Mouse (Mus musculus): ENCODE data around the gene Hmgcs2. TPM values are rescaled to one million over a fixed set of nuclear protein-coding genes. Genes with fewer than 3 reads are reported as not detected.
A peak's percentile ranks its signal among the peaks of the same experiment; 100 is the strongest.
"Not testable (repeated sequence)": the region's sequence is repeated elsewhere in the genome, so short reads cannot be mapped to it uniquely, and the experiment has no call there.

The Hmgcs2 gene
- polyA plus RNA-seq, 1 experiment from 2014 or later: 34.0 TPM

- 6% methylated on average over 15 of the region's 15 CpGs for WGBS
- Histone ChIP-seq H3K36me3 (ENCODE audit: insufficient read depth, low read length) (no peaks in the 10 kb centered on the region), H3K27ac (ENCODE audit: low read length) (no peak overlapping the region), H3K4me3 (ENCODE audit: low read depth, low read length) (peak overlapping the region; percentile 44), H3K4me2 (replicated peaks; ENCODE audit: low read depth, low read length) (peak overlapping the region; percentile 96), H3K9ac (replicated peaks; ENCODE audit: low read depth) (no peak overlapping the region), H3K9me3 (ENCODE audit: low read length) (no peaks in the 10 kb centered on the region), H3K4me1 (ENCODE audit: insufficient read depth, low read depth, low read length) (peaks cover 8% of the 10 kb centered on the region; the same call in 1 of the 2 replicates), H3K27me3 (replicated peaks; ENCODE audit: insufficient read depth, low read length) (no peaks in the 10 kb centered on the region)
- no peak for TF ChIP-seq CTCF (IDR thresholded peaks at IDR 0.05)
- no peak for TF ChIP-seq EP300 (IDR thresholded peaks at IDR 0.05)
- DNase-seq (ENCODE audit: low spot score): peak; percentile 35
- peak; percentile 61; the same call in 1 of the 2 replicates for ATAC-seq
Observed at GRCm38 (mm10) chr3:98338584-98339041, 58.4 kb downstream of the Hmgcs2 start.

GRCm38 (mm10) chr3:98339097-98339705 lies 59.0 kb downstream of the Hmgcs2 start:
- no peaks in the 10 kb centered on the region for H3K36me3 ChIP-seq (ENCODE audit: insufficient read depth, low read length)
- no peaks in the 10 kb centered on the region for H3K27me3 ChIP-seq (replicated peaks; ENCODE audit: insufficient read depth, low read length)
- peak; percentile 59 for ATAC-seq
- peak; percentile 31 for DNase-seq (ENCODE audit: low spot score)
- H3K4me1 ChIP-seq (ENCODE audit: insufficient read depth, low read depth, low read length): peaks cover 8% of the 10 kb centered on the region; the same call in 1 of the 2 replicates
- H3K27ac ChIP-seq (ENCODE audit: low read length): no peak overlapping the region
- H3K9ac ChIP-seq (replicated peaks; ENCODE audit: low read depth): no peak overlapping the region
- WGBS: under 1% methylated on average over 42 of the region's 46 CpGs
- TF ChIP-seq CTCF (IDR thresholded peaks at IDR 0.05) (no peak), EP300 (IDR thresholded peaks at IDR 0.05) (no peak)
- peak overlapping the region; percentile 96 for H3K4me2 ChIP-seq (replicated peaks; ENCODE audit: low read depth, low read length)
- H3K4me3 ChIP-seq (ENCODE audit: low read depth, low read length): peak overlapping the region; percentile 44
- H3K9me3 ChIP-seq (ENCODE audit: low read length): no peaks in the 10 kb centered on the region

GRCm38 (mm10) chr3:98339706-98340109 lies 59.5 kb downstream of the Hmgcs2 start, which contains the start of gene Phgdh:
Gene Phgdh (minus strand): TSS chr3:98339990.
- not testable (repeated sequence) for H3K4me1 ChIP-seq (ENCODE audit: insufficient read depth, low read depth, low read length); H3K9ac ChIP-seq (replicated peaks; ENCODE audit: low read depth); H3K9me3 ChIP-seq (ENCODE audit: low read length); H3K36me3 ChIP-seq (ENCODE audit: insufficient read depth, low read length); H3K27ac ChIP-seq (ENCODE audit: low read length); H3K27me3 ChIP-seq (replicated peaks; ENCODE audit: insufficient read depth, low read length)
- Histone ChIP-seq H3K4me2 (replicated peaks; ENCODE audit: low read depth, low read length) (peak within 1 kb of the TSS; percentile 96), H3K4me3 (ENCODE audit: low read depth, low read length) (peak within 1 kb of the TSS; percentile 44)
- ATAC-seq (peak; percentile 74), DNase-seq (ENCODE audit: low spot score) (peak; percentile 77)
- 0% methylated on average over 8 of the region's 10 CpGs for WGBS

GRCm38 (mm10) chr3:98340818-98341594 lies 60.8 kb downstream of the Hmgcs2 start:
- H3K9me3 ChIP-seq (ENCODE audit: low read length): no peaks in the 10 kb centered on the region
- peaks cover 8% of the 10 kb centered on the region; the same call in 1 of the 2 replicates for H3K4me1 ChIP-seq (ENCODE audit: insufficient read depth, low read depth, low read length)
- H3K4me2 ChIP-seq (replicated peaks; ENCODE audit: low read depth, low read length): no peak overlapping the region
- WGBS: 82% methylated on average over 17 of the region's 17 CpGs
- DNase-seq (ENCODE audit: low spot score) (no peak), ATAC-seq (no peak)
- TF ChIP-seq EP300 (IDR thresholded peaks at IDR 0.05) (no peak), CTCF (IDR thresholded peaks at IDR 0.05) (no peak)
- no peak overlapping the region for H3K9ac ChIP-seq (replicated peaks; ENCODE audit: low read depth)
- H3K27ac ChIP-seq (ENCODE audit: low read length): no peak overlapping the region
- no peaks in the 10 kb centered on the region for H3K27me3 ChIP-seq (replicated peaks; ENCODE audit: insufficient read depth, low read length)
- H3K4me3 ChIP-seq (ENCODE audit: low read depth, low read length): no peak overlapping the region
- no peaks in the 10 kb centered on the region for H3K36me3 ChIP-seq (ENCODE audit: insufficient read depth, low read length)

DNA sequence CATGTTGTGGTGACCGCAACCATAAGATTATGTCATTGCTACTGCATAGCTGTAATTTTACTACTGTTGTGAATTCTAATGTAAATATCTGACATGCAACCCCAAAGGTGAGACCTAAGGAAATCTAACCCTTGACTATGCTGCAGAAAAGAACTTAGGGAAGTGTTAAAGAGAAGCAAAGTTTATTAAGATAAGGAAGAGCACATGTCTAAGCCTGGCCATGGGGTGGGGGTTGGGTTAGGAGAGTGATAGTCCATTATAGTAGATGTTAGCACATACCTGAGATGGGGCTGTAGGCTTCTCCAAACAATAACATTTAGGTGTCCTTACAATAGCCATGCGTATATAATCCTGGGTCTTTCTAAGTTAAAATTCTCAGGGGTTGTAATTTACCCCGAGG lies 63.0 kb downstream of the Hmgcs2 start:
- Histone ChIP-seq H3K27me3 (replicated peaks; ENCODE audit: insufficient read depth, low read length) (no peaks in the 10 kb centered on the region), H3K9me3 (ENCODE audit: low read length) (no peaks in the 10 kb centered on the region), H3K4me1 (ENCODE audit: insufficient read depth, low read depth, low read length) (peaks cover 8% of the 10 kb centered on the region; the same call in 1 of the 2 replicates), H3K4me3 (ENCODE audit: low read depth, low read length) (no peak overlapping the region), H3K27ac (ENCODE audit: low read length) (no peak overlapping the region), H3K4me2 (replicated peaks; ENCODE audit: low read depth, low read length) (no peak overlapping the region), H3K36me3 (ENCODE audit: insufficient read depth, low read length) (no peaks in the 10 kb centered on the region), H3K9ac (replicated peaks; ENCODE audit: low read depth) (no peak overlapping the region)
- DNase-seq (ENCODE audit: low spot score) (no peak), ATAC-seq (no peak)
- no peak for TF ChIP-seq EP300 (IDR thresholded peaks at IDR 0.05)
- TF ChIP-seq CTCF (IDR thresholded peaks at IDR 0.05): no peak
- 80% methylated on average over 3 of the region's 3 CpGs for WGBS

GRCm38 (mm10) chr3:98348106-98348505 lies 67.9 kb downstream of the Hmgcs2 start:
- no peak for DNase-seq (ENCODE audit: low spot score)
- Histone ChIP-seq H3K9me3 (ENCODE audit: low read length) (no peaks in the 10 kb centered on the region), H3K4me3 (ENCODE audit: low read depth, low read length) (no peak overlapping the region), H3K4me2 (replicated peaks; ENCODE audit: low read depth, low read length) (no peak overlapping the region), H3K9ac (replicated peaks; ENCODE audit: low read depth) (no peak overlapping the region), H3K36me3 (ENCODE audit: insufficient read depth, low read length) (no peaks in the 10 kb centered on the region), H3K27ac (ENCODE audit: low read length) (no peak overlapping the region), H3K4me1 (ENCODE audit: insufficient read depth, low read depth, low read length) (no peaks in the 10 kb centered on the region), H3K27me3 (replicated peaks; ENCODE audit: insufficient read depth, low read length) (no peaks in the 10 kb centered on the region)
- no peak for TF ChIP-seq EP300 (IDR thresholded peaks at IDR 0.05)
- no peak for TF ChIP-seq CTCF (IDR thresholded peaks at IDR 0.05)
- 55% methylated on average over 6 of the region's 6 CpGs for WGBS
- no peak for ATAC-seq
